Mouse (Mus musculus) limb, embryonic 15.5 days (tissue): ENCODE data around the gene Usp37. TPM values are rescaled to one million over a fixed set of nuclear protein-coding genes. Genes with fewer than 3 reads are reported as not detected.
A peak's percentile ranks its signal among the peaks of the same experiment; 100 is the strongest.

ENCODE experiments used
- ATAC-seq: fragments of 200-750 bp; cut with Nextera tagmentation; 2 replicates; pipeline ENCODE4 v1.8.0; 2017; ENCODE audit warnings: low read depth, moderate TSS enrichment; ENCODE audit not compliant: insufficient number of reproducible peaks, low FRiP score, low TSS enrichment
- H3K27ac ChIP-seq: fragments of 300-500 bp; sonication (generic); 2 replicates; pipeline ENCODE4 v1.5.1; 2015; ENCODE audit warnings: moderate library complexity, mild to moderate bottlenecking, inconsistent platforms
- H3K27me3 ChIP-seq: fragments of 300-500 bp; sonication (generic); 2 replicates; pipeline ENCODE4 v1.6.1; 2015; ENCODE audit warnings: inconsistent platforms
- H3K36me3 ChIP-seq: fragments of 300-500 bp; sonication (generic); 2 replicates; pipeline ENCODE4 v1.6.1; 2015; ENCODE audit warnings: inconsistent platforms
- H3K4me1 ChIP-seq: fragments of 300-500 bp; sonication (generic); 2 replicates; pipeline ENCODE4 v1.6.1; 2015; ENCODE audit warnings: inconsistent platforms
- H3K4me2 ChIP-seq: fragments of 300-500 bp; sonication (generic); 2 replicates; pipeline ENCODE4 v1.6.1; 2015; ENCODE audit warnings: mild to moderate bottlenecking, inconsistent platforms
- H3K4me3 ChIP-seq: fragments of 300-500 bp; sonication (generic); 2 replicates; pipeline ENCODE4 v1.5.1; 2015; ENCODE audit warnings: mild to moderate bottlenecking, inconsistent platforms
- H3K9ac ChIP-seq: fragments of 300-500 bp; sonication (generic); 2 replicates; pipeline ENCODE4 v1.6.1; 2015; ENCODE audit warnings: inconsistent platforms
- H3K9me3 ChIP-seq: fragments of 300-500 bp; sonication (generic); 2 replicates; pipeline ENCODE4 v1.6.1; 2016; ENCODE audit warnings: inconsistent platforms
- WGBS: fragments of 180-500 bp; shearing (Covaris S2); methylation state at CpG from one replicate; pipeline ENCODE4 v1.1.7; 2015; 5-methylcytosine and 5-hydroxymethylcytosine counted together
- polyA plus RNA-seq: library from polyadenylated mRNA; unstranded; fragments of >200 nt; fragmentation: Nextera tagmentation; extraction: Ambion mirVana; gene quantifications from 2 replicates; pipeline ENCODE4 v1.2.1, GENCODE M21; 2015

Gene Usp37
- 26.3 and 30.5 TPM in 2 replicates for polyA plus RNA-seq

DNA sequence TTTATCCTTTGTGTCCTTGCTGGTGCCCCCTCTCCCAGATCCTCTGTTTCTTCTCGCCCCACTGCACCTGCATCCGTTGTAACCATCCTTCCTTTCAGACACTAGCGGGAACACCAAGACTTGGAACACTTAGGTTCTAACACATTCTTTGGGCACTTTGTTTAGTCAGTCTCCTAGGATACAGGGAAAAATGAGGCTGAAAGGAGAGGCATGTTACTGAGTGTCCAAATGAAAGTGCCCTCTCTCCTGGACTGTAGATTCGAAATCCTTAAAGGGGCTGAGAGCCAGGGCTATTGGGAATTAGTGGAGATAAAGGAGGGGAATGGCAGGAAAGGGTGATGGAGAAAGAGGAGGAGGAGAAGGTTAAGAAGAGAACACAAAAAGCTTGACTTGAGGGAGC is at the start of gene Usp37:
Gene Usp37 (minus strand): TSS at position 101 of the 400 bp plus-strand sequence.
- Histone ChIP-seq H3K27me3 (no peaks in the 10 kb centered on the region), H3K4me3 (no peak within 1 kb of the TSS), H3K27ac (no peak within 1 kb of the TSS), H3K9ac (no peak within 1 kb of the TSS), H3K36me3 (no peaks in the 10 kb centered on the region), H3K4me2 (no peak within 1 kb of the TSS), H3K9me3 (no peaks in the 10 kb centered on the region), H3K4me1 (peaks cover 5% of the 10 kb centered on the region; the same call in 1 of the 2 replicates)
- WGBS, result 79% methylated on average over 4 of the region's 4 CpGs
- no peak for ATAC-seq

DNA sequence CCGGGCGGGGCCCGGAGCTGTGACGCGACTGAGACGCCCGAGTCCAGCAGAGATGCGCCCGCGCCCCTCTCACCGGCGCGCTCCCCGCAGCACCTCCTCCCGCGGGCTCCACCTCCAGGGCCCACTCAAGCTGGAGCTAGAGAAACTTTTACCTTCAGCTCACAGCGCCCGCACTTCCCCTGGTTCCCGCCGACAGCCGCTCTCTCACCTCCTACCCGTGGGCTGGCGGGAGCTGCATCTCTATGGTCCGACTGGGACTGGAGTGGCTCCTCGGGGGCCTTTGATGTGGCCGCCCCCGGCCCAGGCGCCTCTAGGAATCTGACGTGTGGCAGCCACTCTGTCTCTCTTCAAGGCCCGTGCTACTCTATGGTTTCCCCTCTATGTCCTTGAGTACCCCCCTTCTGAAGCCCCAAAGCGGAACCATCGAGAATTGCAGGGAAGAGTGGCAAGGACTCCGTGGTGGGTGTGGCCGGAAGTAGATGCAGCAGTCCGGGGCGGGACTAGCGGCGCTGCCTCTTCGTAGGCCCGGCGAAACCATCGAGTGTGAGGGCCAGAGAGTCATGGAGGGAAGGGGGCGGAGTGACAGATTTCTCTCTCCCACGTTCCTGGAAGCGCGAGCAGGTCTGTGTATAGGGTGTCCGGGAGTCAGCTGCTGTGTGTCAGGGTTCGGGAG is 43.8 kb upstream of the Usp37 start, which contains the start of the genes Zfp142 and Bcs1l:
Gene Zfp142 (minus strand): TSS at position 474 of the 673 bp plus-strand sequence.
Gene Bcs1l (plus strand): TSS at position 517 of the 673 bp plus-strand sequence.
- Histone ChIP-seq H3K36me3 (peaks cover 36% of the 10 kb centered on the region), H3K27ac (peak within 1 kb of the TSS; percentile 94), H3K9me3 (no peaks in the 10 kb centered on the region), H3K27me3 (no peaks in the 10 kb centered on the region), H3K4me1 (peaks cover 26% of the 10 kb centered on the region), H3K4me3 (peak within 1 kb of the TSS; percentile 97), H3K9ac (peak within 1 kb of the TSS; percentile 77), H3K4me2 (peak within 1 kb of the TSS; percentile 73)
- ATAC-seq, result peak; percentile 99
- WGBS, result under 1% methylated on average over 47 of the region's 48 CpGs

DNA sequence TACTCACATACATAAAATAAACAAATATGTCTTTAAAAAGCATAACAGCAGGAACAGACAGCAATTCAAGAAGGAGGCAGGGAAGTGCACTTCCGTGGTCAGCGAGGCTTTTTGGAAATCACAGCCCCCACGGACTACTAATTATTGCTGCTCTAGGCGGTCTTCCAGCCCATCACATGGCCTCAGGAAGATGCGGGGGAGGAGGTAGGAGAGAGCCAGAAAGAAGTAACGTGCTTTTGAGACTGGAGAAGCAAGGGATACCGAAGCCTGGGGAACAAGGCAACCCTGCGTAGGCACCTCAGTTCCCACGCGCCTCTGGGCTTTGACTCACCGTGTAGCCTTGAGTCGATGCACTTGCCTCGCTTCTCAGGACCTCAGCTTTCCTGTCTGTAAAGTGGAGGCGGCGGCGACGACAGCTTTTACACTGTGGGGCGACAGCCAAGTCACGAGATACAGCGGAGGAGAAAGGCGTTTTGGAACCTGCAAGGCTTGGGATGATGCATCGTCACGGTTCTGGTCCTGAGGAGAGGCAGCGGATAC is 43.2 kb upstream of the Usp37 start:
- no peak for ATAC-seq
- H3K9me3 ChIP-seq, result no peaks in the 10 kb centered on the region

GRCm38 (mm10) chr1:74584616-74585398 is 40.7 kb upstream of the Usp37 start:
- no peak for ATAC-seq
- Histone ChIP-seq H3K27me3 (no peaks in the 10 kb centered on the region), H3K9ac (no peak overlapping the region), H3K36me3 (peaks cover 26% of the 10 kb centered on the region), H3K27ac (no peak overlapping the region), H3K4me2 (no peak overlapping the region), H3K4me3 (no peak overlapping the region), H3K9me3 (no peaks in the 10 kb centered on the region), H3K4me1 (peaks cover 26% of the 10 kb centered on the region)
- 92% methylated on average over 3 of the region's 3 CpGs for WGBS

More for the DNA sequence above, 43.2 kb upstream of the Usp37 start:
- peaks cover 39% of the 10 kb centered on the region for H3K36me3 ChIP-seq
- peak overlapping the region; percentile 77 for H3K9ac ChIP-seq
- peaks cover 26% of the 10 kb centered on the region for H3K4me1 ChIP-seq
- H3K4me3 ChIP-seq, result peak overlapping the region; percentile 97
- peak overlapping the region; percentile 73 for H3K4me2 ChIP-seq
- H3K27me3 ChIP-seq, result no peaks in the 10 kb centered on the region
- WGBS, result under 1% methylated on average over 24 of the region's 24 CpGs
- H3K27ac ChIP-seq, result peak overlapping the region; percentile 94

- H3K27ac ChIP-seq, result no peak overlapping the region
- H3K27me3 ChIP-seq, result no peaks in the 10 kb centered on the region
- no peak overlapping the region for H3K4me2 ChIP-seq
- H3K9me3 ChIP-seq, result no peaks in the 10 kb centered on the region
- H3K36me3 ChIP-seq, result peaks cover 47% of the 10 kb centered on the region
- H3K9ac ChIP-seq, result no peak overlapping the region
- no peak overlapping the region for H3K4me3 ChIP-seq
- no peak for ATAC-seq
- WGBS, result 78% methylated on average over 3 of the region's 3 CpGs
- H3K4me1 ChIP-seq, result peaks cover 20% of the 10 kb centered on the region
Measured at GRCm38 (mm10) chr1:74582621-74583020, 38.5 kb upstream of the Usp37 start.

GRCm38 (mm10) chr1:74569739-74570719 is 25.9 kb upstream of the Usp37 start:
- H3K36me3 ChIP-seq, result peaks cover 91% of the 10 kb centered on the region
- no peak overlapping the region for H3K9ac ChIP-seq
- H3K4me2 ChIP-seq, result no peak overlapping the region
- no peak overlapping the region for H3K4me3 ChIP-seq
- 92% methylated on average over 29 of the region's 29 CpGs for WGBS
- no peak overlapping the region for H3K27ac ChIP-seq
- ATAC-seq, result no peak
- H3K4me1 ChIP-seq, result no peaks in the 10 kb centered on the region
- no peaks in the 10 kb centered on the region for H3K9me3 ChIP-seq
- H3K27me3 ChIP-seq, result no peaks in the 10 kb centered on the region

DNA sequence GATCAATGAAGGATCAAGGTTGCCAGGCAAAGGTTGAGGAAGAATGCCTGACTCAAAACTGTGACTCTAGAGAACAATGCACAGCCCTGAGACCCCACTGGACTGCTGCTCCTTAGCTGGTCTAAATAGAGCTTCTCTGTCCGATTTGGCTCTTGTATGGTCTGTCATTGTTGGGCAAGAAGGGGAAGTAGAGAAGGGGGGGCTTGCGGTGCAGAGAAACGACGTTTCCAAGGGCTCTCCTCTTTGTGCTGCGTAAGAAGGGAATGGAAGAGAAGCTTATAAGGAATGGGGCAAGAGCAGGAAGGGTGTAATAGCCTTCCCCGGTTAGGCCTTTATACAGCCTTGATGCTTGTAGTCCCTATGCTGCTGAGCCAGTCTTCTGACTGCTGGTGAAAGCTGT is 21.8 kb upstream of the Usp37 start:
- no peak overlapping the region for H3K9ac ChIP-seq
- no peaks in the 10 kb centered on the region for H3K4me1 ChIP-seq
- H3K36me3 ChIP-seq, result peaks cover 69% of the 10 kb centered on the region
- no peaks in the 10 kb centered on the region for H3K9me3 ChIP-seq
- no peak for ATAC-seq
- no peaks in the 10 kb centered on the region for H3K27me3 ChIP-seq
- no peak overlapping the region for H3K4me3 ChIP-seq
- no peak overlapping the region for H3K4me2 ChIP-seq
- WGBS, result 95% methylated on average over 6 of the region's 6 CpGs
- H3K27ac ChIP-seq, result no peak overlapping the region

DNA sequence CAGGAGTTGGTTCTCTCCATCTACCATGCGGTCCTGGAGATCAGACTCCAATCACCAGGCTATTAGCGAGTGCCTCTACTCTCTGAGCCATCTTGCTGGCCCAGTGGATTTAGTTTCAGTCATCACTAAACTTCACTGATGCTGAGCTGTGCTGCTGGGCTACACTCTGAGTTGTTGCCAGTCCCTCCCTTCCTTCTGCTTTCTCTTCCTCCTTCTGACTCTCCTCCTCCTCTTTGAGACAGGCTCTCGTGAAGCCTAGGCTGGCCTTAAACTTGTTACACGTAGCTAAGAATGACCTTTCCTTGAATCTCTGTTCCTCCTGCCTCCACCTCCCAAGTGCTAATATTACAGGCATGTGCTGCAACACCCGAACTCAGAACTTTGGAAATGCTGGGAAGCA is 15.0 kb upstream of the Usp37 start:
- no peak overlapping the region for H3K27ac ChIP-seq
- no peak overlapping the region for H3K4me3 ChIP-seq
- H3K27me3 ChIP-seq, result no peaks in the 10 kb centered on the region
- peaks cover 7% of the 10 kb centered on the region for H3K36me3 ChIP-seq
- H3K9me3 ChIP-seq, result no peaks in the 10 kb centered on the region
- no peak overlapping the region for H3K4me2 ChIP-seq
- no peak overlapping the region for H3K9ac ChIP-seq
- no peak for ATAC-seq
- WGBS, result 85% methylated on average over 5 of the region's 5 CpGs
- no peaks in the 10 kb centered on the region for H3K4me1 ChIP-seq

DNA sequence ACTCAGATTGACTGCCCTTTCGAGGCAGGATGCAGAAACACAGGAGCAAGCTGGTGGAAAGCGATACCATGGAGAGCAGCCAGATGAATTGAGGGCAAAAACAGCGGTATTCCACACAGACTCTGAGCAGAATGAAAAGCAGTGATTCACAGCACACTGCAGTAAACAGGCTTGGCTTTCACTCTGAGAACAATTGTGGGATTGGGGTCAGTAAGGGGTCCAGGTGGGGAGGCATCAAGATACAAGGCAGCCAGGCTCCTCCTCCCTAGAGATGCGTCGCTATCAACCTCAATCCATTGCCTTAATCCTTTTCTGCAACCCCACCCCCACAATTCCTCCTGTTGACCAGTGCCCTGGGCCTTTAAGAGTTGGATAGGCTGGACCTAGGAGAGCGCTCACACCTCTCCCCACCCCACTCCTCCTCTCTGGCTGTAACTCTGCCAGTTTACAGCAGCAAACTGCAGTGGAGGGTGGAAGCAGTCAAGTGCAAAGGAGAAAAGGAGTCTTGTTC is 1.6 kb downstream of the Usp37 start, which contains the start of gene Plcd4:
Gene Plcd4 (plus strand): TSS at position 438 of the 511 bp plus-strand sequence.
- WGBS, result 9% methylated on average over 6 of the region's 6 CpGs
- H3K9me3 ChIP-seq, result no peaks in the 10 kb centered on the region
- H3K9ac ChIP-seq, result no peak within 1 kb of the TSS
- 0 out of 2 replicates have a peak within 1 kb of the TSS, but pooled peaks have one; percentile 24 for H3K4me2 ChIP-seq
- no peaks in the 10 kb centered on the region for H3K27me3 ChIP-seq
- H3K4me3 ChIP-seq, result no peak within 1 kb of the TSS
- peak; percentile 19; the same call in 1 of the 2 replicates for ATAC-seq
- no peaks in the 10 kb centered on the region for H3K36me3 ChIP-seq
- peaks cover 5% of the 10 kb centered on the region; the same call in 1 of the 2 replicates for H3K4me1 ChIP-seq
- H3K27ac ChIP-seq, result no peak within 1 kb of the TSS

GRCm38 (mm10) chr1:74538650-74539049 is 5.4 kb downstream of the Usp37 start:
- H3K27ac ChIP-seq, result no peak overlapping the region
- H3K9ac ChIP-seq, result no peak overlapping the region
- peaks cover 5% of the 10 kb centered on the region; the same call in 1 of the 2 replicates for H3K4me1 ChIP-seq
- H3K9me3 ChIP-seq, result no peaks in the 10 kb centered on the region
- no peak overlapping the region for H3K4me2 ChIP-seq
- no peaks in the 10 kb centered on the region for H3K36me3 ChIP-seq
- no peak overlapping the region for H3K4me3 ChIP-seq
- H3K27me3 ChIP-seq, result no peaks in the 10 kb centered on the region
- peak; percentile 55; the same call in 1 of the 2 replicates for ATAC-seq

- H3K27me3 ChIP-seq, result no peaks in the 10 kb centered on the region
- WGBS, result 88% methylated on average over 7 of the region's 7 CpGs
- peaks cover 86% of the 10 kb centered on the region for H3K36me3 ChIP-seq
- no peak overlapping the region for H3K27ac ChIP-seq
- no peak overlapping the region for H3K9ac ChIP-seq
- ATAC-seq, result no peak
- H3K9me3 ChIP-seq, result no peaks in the 10 kb centered on the region
- H3K4me3 ChIP-seq, result no peak overlapping the region
- H3K4me2 ChIP-seq, result no peak overlapping the region
- no peaks in the 10 kb centered on the region for H3K4me1 ChIP-seq
Measured at GRCm38 (mm10) chr1:74528589-74528988, 15.5 kb downstream of the Usp37 start.
